Mouse (Mus musculus) c-Kit-negative CD71-positive TER-119-positive erythroid progenitor cells, embryonic 14.5 days (primary cell): ENCODE measurements around the gene Cd72.

Experiments used
- DNase-seq: peaks from one replicate; pipeline ENCODE4 v3.0.0-alpha.2; 2013; ENCODE audit warnings: low read depth, low spot score

The Cd72 gene

DNA sequence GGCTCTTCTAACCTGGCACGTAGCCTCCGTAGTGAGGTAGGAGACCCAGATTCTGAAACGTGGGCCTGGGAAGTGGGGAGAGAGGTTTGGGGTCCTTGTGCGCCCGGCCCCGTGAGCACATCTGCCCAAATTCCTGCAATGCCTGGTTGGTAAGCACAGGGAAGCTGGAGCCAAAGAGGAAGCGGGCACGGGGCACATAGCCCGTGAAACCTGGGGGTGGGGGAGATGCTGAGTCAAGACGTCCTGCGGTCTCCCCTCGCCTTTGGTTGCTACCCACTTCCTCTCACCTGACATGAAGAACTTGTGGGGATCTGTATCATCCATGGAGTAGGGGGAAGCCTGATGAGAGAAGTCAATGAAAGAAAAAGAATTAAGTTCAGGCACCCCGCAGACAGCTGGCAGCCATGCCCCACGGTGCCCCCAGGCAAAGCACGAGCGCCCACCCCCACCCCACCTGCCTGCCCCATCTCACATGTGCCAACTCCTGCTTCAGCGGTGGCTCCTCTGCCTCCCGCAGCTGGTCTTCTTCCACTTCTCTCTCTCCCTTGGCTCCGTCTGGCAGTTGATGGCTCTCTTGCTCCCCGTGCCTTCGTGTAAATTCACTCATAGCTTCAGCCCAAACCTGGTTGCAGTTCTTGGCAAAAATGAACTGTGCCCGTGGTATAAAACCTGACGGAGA is 26.8 kb downstream of the Cd72 start:
- no peak for DNase-seq

DNA sequence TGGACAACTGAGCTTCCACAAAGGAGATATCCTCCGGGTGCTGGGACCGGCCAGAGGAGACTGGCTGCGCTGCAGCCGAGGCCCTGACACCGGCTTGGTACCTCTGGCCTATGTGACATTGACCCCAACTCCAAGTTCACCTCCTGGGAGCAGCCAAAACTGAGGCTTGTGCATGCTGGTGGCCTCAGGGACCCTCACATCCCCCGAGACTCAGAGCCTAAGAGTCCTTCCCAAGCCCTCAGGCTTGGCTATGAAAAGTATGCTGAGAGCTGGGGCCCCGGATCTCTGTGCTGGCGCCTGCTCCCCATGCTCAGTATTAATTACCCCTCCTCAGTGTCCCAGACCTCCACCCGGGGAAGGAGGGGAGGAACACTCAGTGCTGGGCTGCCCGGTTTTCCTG is 27.9 kb downstream of the Cd72 start:
- DNase-seq = no peak

DNA sequence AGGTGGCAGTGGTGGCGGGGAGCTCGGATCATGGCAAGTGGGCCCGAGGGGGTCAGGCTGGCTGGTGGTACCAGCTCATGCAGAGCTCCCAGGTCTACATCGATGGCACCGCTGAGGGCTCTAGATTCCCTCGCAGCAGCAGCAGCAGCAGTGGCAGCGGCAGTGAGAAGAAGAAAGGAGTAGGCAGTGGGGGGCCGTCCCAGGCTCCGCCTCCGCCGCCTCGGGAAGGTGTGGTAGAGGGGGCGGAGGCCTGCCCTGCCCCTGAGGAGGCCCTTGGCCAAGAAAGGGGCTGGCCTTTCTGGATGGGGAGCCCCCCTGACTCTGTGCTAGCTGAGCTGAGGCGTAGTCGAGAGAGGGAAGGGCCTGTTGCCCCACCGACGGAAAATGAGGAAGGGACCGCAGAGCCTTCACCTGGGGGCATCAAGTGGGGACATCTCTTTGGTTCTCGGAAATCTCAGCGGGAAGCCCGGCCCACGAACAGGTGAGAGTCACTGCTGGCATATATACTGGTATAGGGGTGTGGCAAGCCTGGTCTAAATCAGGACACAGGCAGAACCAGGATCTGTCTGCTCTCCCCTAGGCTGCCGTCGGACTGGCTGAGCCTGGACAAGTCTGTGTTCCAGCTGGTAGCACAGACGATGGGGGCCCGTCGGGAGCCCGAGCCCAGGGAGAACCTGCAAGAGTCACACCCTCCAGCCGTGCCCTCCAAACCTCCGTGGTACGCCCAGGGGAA is 28.6 kb downstream of the Cd72 start:
- DNase-seq = no peak

DNA sequence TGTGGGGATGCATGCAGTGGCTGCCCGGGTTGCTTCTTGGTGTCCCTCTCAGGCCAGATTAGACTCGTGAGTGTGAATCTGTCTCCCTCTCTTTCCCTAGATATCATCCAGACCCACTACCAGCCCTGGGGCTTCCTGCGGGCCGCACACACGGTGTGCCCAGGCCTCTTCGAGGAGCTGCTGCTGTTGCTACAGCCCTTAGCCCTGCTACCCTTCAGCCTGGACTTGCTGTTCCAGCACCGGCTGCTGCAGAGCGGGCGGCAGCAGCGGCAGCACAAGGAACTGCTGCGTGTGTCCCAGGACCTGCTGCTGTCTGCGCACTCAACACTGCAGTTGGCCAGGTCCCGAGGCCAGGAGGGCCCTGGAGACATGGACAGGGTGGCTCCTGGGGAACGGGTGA is 29.2 kb downstream of the Cd72 start:
- DNase-seq = no peak

DNA sequence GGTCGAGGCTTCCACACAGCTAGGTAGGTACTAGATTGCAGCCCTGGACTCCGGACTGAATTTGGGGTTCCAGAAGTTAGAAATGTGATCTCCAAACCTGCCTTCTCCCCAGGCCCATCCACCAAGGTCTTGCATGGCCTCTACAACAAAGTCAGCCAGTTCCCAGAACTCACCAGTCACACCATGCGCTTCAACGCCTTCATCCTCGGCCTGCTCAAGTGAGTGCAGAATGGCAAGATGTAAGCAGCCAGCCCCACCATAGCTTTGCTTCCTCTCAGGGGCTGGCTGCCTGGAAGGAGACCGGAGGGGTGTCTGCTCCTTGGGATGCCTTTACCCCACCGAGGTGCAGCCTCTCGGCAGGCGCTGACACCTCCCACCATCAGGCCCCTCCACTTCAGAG is 30.4 kb downstream of the Cd72 start:
- DNase-seq = no peak

DNA sequence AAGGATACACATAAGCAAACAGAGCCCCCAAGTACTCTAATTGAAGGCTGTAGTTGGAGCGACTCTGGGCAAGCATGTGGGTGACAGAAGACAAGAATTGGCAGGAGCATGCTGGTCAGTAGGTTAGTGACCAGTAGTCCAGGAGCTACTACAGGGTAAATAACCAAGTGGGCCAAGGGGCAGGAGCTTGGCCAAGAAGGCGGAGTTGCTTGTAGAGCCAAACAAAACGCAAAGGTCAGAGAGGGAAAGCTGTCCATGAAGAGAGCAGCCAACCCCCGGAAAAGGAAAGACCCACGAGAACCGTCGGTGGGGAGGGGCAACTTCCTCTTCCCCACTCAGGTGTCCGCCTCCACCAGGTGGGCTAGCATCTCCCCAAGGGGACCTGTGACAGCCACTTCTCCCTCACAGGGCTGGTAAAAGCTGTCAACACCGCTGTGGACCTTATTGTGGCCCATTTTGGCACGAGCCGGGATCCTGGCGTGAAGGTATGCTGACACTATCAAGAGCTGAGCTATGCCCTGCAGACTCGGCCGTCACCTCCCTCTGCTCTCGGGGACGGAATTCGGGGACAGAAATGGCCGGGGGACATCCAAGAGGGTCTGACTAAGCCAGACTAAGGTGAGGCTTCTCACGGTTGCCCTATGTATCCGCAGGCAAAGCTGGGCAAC is 31.0 kb downstream of the Cd72 start:
- DNase-seq = no peak

DNA sequence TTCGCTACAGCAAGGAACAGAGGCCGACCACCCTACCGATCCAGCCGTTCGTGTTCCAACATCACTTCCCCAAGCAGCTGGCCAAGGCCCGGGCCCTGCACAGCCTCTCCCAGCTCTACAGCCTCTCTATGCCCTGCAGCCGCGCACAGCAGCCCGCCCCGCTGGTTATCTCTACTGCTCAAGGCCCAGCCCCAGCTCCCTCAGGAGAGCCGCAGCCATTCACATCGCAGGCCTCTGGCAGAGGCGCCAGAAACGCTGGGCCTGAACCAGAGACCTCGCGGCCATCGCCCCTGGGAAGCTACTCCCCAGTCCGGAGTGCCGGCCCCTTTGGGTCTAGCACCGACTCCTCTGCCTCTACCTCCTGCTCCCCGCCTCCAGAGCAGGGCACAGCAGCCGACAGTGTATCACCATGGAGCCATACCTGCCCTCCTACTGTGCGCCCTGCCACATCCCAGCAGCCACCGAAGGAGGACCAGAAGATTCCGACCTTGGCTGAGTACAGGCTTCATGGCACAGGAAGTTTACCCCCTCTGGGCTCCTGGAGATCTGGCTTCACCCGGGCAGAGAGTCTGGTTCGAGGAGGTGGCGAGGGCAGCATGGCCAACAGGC is 32.7 kb downstream of the Cd72 start:
- no peak for DNase-seq

DNA sequence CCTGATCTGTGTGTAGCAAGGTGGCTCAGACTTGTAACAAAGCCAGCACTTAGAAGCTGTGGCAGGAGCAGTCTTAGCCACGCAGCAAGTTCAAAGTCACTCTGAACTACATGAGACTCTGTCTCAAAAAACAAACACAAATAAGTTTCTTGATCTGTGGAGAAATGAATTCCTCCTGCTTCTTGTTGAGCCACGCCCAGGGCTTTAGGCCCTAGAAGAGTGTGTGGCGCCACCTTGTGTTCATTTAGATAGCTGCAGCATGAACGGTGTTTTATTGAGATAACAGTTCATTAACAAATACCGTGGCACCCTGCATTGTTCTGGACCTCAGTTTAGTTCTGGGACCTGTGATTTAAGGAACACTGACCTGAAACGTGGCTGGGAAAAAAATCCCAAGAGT is 34.1 kb downstream of the Cd72 start:
- DNase-seq = peak; percentile 51

DNA sequence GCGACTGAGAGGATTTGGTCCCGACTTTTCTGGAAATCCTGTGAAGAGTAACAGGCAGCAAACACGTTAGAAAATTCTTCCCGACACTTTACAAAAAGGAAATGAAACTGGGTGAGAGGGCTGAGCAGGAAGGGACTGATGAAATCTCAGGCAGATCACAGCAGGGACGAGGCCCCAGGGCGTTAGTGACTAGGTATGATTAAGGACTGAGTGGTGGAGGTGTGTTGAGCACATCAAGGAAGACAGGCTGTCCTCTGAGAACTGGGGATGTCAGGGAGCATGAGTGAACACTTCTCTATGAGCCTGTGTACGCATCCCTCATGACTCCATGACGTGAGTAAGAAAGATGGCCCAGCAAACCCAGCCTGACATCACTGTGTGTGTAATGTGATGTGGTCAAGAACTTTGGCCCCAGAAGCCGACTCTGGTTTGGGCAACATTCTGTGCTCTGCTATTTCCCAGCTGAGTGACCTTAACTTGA is 34.6 kb downstream of the Cd72 start:
- DNase-seq = no peak

DNA sequence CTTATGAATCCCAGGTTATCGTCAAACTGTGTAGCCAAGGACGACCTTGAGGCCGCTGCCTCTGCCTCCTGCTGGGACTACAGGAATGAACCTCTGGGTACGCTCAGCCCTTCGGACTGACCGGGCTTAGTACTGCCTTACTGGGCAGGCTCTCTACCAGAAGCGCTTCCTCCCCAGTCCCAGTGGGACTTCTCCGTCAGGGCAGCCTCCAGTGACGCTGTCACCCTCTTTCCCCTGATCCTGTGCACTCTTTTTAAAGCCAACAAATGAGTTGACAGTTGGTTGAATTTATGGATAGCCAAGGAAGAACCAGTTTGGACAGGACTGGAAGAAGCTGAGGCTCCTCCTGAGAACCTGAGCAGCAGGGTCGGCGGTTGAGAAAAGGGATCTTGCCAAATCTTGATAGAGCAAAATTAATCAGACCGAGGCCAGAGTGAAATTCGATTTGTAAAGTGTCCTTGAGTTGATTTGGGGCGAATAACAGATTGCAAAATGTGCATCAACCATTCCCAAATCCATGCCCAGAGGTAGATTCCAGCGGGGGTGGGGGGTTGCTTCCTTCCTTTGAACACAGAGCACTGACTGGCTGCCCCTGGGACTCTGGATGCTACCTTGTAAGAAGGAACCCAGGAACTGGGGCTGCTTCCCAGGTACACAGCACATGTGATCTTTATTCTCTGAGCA is 35.3 kb downstream of the Cd72 start:
- DNase-seq = no peak

DNA sequence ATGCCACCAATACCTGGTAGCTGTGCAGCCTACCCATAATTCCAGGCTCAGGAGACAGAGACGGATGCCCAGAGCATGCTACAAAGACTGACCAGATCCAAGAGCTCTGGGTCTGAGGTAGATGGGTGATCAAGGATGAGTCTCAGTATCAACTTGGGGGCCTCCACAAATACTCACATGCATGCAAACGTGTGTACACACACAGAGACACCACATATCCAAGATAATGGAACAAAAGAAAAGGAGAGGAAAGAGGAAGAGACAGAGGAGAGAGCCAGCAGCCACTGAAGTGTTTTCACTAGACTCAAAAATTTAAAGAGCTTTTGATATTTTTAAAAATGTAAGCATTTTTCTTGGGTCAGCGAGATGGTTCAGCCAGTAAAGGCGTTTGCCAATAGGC is 36.0 kb downstream of the Cd72 start:
- DNase-seq = no peak

DNA sequence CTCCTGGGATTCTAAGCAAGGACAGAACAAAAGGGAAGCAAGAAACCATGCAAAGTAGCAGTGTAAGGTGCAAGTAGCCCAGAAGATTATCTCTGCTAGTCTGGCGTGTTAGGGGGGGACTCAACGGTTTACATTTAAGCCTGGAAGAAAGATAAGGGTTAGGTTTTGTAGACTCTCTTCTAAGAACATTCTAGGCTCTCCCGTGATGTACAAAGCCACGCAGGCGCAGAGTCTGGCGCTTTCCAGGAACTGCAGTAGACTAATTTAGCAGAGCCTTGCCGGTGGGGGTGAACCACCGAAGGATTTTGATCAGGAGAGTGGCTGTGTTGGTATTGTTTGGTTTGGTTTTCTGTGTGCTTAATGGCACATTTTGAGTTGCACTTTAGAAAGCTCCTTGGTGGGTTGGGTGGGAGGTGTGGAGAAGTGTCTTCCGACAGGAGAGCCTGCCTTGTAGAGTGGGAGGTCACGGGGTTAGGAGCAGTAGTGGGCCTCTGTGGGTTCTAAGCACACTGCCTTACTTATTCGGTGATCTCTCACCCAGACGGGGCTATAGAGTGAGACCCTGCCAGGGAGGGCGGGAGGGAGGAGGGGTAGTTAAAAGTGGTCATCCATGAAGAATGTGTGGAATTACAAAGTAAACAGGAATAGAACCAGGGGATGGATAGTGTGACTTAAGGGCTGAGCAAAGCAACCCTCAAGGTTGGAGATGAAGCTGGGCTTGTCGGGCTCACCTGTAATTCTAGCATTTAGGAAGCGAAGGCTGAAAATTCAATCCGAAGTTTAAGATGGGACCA is 37.0 kb downstream of the Cd72 start:
- no peak for DNase-seq

DNA sequence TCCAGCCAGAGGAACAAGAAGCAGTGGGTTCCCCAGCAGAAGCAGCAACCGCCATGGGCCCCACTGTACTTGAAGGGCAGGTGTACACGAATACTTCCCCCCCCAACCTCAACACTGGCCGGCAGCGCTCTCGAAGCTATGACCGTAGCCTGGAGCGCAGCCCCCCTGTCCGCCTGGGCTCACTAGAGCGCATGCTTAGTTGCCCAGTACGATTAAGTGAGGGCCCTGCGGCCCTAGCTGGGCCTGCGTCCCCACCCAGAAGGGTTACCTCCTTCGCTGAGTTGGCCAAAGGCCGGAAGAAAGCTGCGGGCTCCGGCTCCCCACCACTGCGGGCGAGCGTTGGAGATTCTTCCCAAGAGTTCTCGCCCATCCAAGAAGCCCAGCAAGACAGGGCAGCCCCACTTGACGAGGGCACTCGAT is 38.3 kb downstream of the Cd72 start:
- DNase-seq = no peak

DNA sequence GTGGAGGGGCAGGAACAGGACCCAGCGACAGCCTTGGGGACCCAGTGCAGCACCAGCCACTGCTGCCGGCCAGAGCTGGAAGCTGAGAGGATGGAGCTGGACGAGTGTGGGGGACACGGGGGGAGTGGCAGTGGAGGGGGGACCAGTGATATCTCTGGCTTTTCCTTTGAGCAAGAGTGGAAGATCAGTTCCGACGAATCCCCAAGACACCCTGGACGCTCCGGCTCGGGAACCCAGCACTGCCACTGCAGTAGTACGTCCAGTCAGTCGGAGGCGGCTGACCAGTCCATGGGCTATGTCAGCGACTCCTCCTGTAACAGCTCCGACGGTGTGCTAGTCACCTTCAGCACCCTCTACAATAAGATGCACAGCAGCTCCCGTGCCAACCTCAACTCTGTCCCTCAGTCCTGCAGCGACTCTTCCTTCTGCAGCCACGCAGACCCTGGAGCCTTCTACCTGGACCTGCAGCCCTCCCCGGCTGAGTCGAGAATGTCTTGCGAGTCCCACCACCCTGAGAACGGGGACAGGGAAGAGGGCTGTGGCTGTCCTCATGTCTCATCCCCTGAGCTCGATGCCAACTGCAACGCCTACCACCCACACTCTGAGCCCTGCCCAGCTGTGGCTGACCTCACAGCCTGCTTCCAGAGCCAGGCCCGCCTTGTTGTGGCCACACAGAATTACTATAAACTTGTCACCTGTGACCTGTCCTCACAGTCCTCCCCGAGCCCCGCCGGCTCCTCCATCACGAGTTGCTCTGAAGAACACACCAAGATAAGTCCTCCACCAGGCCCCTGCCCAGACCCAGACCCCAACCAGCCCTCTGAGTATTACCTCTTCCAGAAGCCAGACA is 39.0 kb downstream of the Cd72 start:
- no peak for DNase-seq

DNA sequence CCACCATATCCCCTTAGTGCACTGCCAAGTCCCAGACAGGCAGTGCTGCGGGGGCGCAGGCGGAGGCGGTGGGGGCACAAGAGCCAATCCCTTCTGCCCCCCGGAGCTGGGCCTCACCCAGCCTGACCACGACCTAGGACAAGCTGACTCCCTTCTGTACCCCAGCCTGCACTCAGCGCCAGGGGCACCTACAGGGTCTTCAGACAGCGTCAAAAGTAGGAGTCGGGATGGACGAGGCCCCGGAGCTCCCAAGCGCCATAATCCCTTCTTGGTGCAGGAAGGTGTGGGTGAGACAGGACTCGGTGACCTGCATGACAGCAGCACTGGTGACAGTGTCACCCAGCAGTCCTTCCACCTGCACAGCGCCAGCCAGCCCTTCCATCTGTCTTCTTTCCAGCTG is 39.7 kb downstream of the Cd72 start:
- DNase-seq = no peak

DNA sequence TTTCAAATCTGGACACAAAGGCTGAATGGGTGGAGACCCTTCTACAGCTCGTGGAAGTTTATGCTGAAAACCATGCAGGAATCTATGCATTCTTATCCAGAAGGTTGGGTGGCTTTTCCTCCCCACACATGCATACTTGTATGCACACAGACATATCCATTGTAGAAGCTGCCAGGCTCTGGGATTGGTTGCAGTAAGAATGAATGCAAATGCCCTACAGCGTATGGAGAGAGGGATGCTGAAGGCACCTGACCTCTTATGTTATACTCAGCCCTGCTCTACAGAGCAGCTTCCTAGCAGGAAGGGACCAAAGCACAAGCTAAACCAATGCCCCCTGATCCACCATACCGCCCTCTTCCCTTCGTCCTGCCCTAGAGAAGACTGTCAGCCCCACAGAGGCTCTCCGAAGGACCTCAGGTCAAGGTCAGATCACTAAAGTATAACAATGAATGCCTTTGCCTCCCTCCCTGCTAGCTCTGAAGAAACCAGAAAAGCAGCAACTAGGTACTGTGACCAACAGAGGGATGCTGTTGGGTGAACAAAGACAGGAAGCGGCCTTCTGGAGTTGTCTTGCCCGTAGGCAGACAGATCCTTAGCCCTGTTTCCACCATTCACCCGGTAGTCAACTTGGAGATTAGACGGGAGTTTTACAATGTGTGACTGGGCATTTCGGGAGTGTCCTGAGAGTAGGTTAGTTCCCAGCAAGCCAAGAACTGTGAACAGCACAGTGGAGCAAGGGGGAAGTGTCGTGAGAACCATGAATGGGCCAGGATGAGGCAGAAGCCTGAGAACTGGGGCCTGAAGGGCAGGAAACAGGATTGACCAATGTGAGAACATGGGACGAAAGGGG is 47.1 kb downstream of the Cd72 start:
- no peak for DNase-seq

DNA sequence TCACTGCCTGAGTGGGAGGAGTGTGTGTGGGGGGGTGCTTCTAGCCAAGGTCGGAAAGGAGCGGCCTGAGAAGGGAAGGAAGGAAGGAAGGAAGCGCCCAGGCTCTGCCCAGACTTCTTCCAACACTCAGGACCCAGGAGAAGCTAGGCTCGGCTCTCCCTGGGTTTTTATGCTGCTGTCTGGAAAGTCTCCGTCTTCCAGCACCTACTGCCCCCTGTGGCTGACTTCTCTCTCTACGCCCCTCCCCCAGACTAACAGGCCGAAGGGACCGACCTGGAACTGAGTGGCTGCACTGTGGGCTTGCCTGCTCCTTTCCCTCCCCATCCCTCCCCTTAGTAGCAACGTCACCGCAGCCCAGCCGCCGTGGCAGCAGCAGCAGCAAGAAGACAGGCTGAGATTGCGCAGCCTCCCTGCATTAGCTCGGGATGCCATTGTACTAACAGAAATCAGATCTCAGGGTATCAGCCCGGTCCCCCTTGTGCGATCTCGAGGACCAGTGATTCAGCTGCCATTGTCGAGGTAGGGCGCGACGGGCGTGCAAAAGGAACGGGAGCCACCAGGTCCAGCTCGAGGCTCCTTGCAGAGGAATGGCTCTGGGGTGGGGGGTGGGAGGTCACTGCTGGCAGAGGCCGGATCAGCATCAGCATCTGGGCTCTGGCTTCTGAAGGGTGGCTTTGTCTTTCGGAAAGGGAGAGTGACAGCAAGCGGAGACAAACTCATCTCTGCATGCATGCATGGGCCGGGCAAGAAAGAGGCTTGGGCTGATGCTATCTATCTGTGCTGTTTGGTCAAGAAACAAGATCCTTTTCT is 48.1 kb downstream of the Cd72 start:
- no peak for DNase-seq

DNA sequence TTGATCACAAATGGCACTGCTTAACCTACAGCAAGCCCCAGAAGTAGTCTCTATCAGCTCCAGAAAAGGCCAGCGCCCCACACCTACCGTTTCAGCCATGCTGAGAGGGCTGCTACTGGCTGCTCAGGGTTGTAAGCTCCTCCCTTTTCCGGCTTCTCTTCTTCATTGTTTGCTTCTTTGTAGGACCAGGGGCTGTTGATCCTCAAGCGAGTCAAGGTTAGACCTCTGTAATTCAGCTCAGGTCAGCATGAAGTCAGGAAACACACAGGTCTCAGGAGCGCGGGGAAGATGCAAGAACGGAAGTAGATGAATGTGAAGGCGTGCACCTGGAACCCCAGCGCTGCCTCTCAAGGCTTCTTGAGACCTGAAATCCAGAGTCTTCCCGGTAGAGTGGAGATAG is 49.7 kb downstream of the Cd72 start:
- no peak for DNase-seq
